Mouse (Mus musculus) lung, adult 2 months (tissue): Measurements from ENCODE around the gene Cap2.

Experiments used
- CTCF ChIP-seq: fragments of 200-500 bp; IDR thresholded peaks from 2 replicates; pipeline ENCODE4 v1.5.1; 2011; ENCODE audit warnings: mild to moderate bottlenecking, low read length, control low read depth; ENCODE audit not compliant: insufficient read depth
- POLR2A ChIP-seq: fragments of 200-500 bp; IDR thresholded peaks from 2 replicates; pipeline ENCODE4 v1.6.1; 2011; ENCODE audit warnings: low read depth, mild to moderate bottlenecking, control low read depth, low read length, borderline replicate concordance; ENCODE audit errors: extremely low read depth

DNA sequence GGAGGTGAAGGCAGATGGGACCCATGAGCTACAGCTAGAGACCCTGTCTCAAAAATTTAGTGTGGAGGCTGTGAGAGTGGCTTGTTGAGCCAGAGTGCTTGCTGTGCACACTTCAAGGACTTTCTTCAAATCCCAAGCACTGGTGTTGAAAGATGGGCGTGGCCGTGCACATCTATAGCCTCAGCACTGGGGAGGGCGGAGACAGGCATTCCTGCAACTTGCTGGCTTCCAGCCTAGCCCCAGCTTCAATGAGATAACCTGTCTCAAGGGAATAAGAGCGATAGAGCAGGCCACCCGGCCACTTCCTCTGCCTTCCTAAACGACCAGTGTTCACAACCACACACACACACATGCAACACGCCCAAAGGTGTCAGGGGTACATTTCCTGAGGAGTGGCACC, 14.5 kb downstream of the Cap2 start:
- TF ChIP-seq CTCF (no peak), POLR2A (no peak)
